ENCODE assay signal across 8 mouse cellular contexts in genomic region chr5:30774601-30775371, GRCm38 (mm10). TPM values are rescaled to one million over a fixed set of nuclear protein-coding genes. Genes with fewer than 3 reads are reported as not detected.
DNase-seq lines count a peak whose midpoint lies in the region; ATAC-seq lines count a peak whose summit lies in the region.

No protein-coding gene starts in this region.

- H3K4me3 ChIP-seq in hindbrain, embryonic 14.5 days (replicated peaks; ENCODE audit: low read length) = peak overlapping the region; percentile 19

- H3K27me3 ChIP-seq in hindbrain, embryonic 14.5 days (ENCODE audit: control insufficient read depth, insufficient read depth, low read length) = no peaks in the 10 kb centered on the region

- no peaks in the 10 kb centered on the region for H3K9me3 ChIP-seq in hindbrain, embryonic 14.5 days (ENCODE audit: control insufficient read depth, low read length)

- ATAC-seq in hindbrain, embryonic 14.5 days (ENCODE audit: low FRiP score) = peak; percentile 88

- H3K27ac ChIP-seq in hindbrain, embryonic 14.5 days = peak overlapping the region; percentile 78

- H3K4me1 ChIP-seq in hindbrain, embryonic 14.5 days (replicated peaks; ENCODE audit: control insufficient read depth, insufficient read depth, low read length) = peaks cover 24% of the 10 kb centered on the region

- DNase-seq in R1 (ENCODE audit: low read depth, low spot score) = peak; percentile 83
- peak; percentile 93 to 98 for DNase-seq in cerebellum, postnatal 25 days
- DNase-seq in frontal cortex, postnatal 25 days (ENCODE audit: low spot score in 2 of 2) = peak; percentile 90
- peak; percentile 92 for DNase-seq in hindbrain, embryonic 14.5 days (ENCODE audit: low spot score)
- peak; percentile 89 for DNase-seq in layer of hippocampus, postnatal 36 days
- peak; percentile 89 for DNase-seq in lung, postnatal 25 days (ENCODE audit: low spot score)
- peak; percentile 94 for DNase-seq in retina, embryonic 14.5 days (ENCODE audit: low spot score)
- peak; percentile 74 to 81 for DNase-seq in urinary bladder, adult 18-20 months (ENCODE audit: low spot score in 2 of 2)

- 7% methylated on average over 20 of the region's 20 CpGs for WGBS in hindbrain, embryonic 14.5 days

- peak overlapping the region; percentile 54 for H3K4me2 ChIP-seq in hindbrain, embryonic 14.5 days (replicated peaks)

- H3K36me3 ChIP-seq in hindbrain, embryonic 14.5 days (replicated peaks; ENCODE audit: control insufficient read depth, insufficient read depth) = peaks cover 31% of the 10 kb centered on the region

- H3K9ac ChIP-seq in hindbrain, embryonic 14.5 days = peak overlapping the region; percentile 40; the same call in 1 of the 2 replicates

RNA-seq across cellular contexts. Expression of gene Mapre3, which starts 39.7 kb away (rescaled TPM):
- 124 and 139 TPM in 2 replicates for polyA plus RNA-seq in hindbrain, embryonic 14.5 days (2014; fragmentation: Nextera tagmentation; extraction: Ambion mirVana)
- total RNA-seq in layer of hippocampus, postnatal 36 days (2021) = 100 to 1,000 TPM; 239 to 251 TPM

Comparison
In these comparisons a context has a peak if more than half of its experiments do, and no peak if none do; other contexts are left out.
1. Peak in every context shown above with its lines: DNase-seq, ATAC-seq, H3K4me3 ChIP-seq and H3K27ac ChIP-seq.